Mouse (Mus musculus) liver, embryonic 11.5 days (tissue): ENCODE measurements at regions not wholly inside any gene's neighbourhood (a gene's known extent, or its start where the extent isn't known, plus 50 kb on each side); places are given as distances from the start of the nearest gene placed in this dataset.

ENCODE experiments used
- ATAC-seq: fragments of 200-750 bp; cut with Nextera tagmentation; replicated peaks from 2 replicates; pipeline ENCODE4 v1.8.0; 2017; ENCODE audit warnings: moderate number of reproducible peaks, mild to moderate bottlenecking, moderate TSS enrichment, moderate library complexity; ENCODE audit not compliant: low FRiP score
- DNase-seq: peaks from one replicate; pipeline ENCODE4 v3.0.0-alpha.2; 2017; ENCODE audit warnings: low spot score
- H3K27ac ChIP-seq: fragments of 300-500 bp; sonication (generic); 2 replicates; pipeline ENCODE4 v1.5.1; 2014; ENCODE audit warnings: mild to moderate bottlenecking, low read depth, low read length, control low read depth
- H3K27me3 ChIP-seq: fragments of 300-500 bp; sonication (generic); replicated peaks from 2 replicates; pipeline ENCODE4 v1.6.1; 2014; ENCODE audit warnings: low read length, mixed read lengths; ENCODE audit not compliant: control insufficient read depth, insufficient read depth
- H3K36me3 ChIP-seq: fragments of 300-500 bp; sonication (generic); 2 replicates; pipeline ENCODE4 v1.6.1; 2014; ENCODE audit warnings: mild to moderate bottlenecking, low read length, moderate library complexity, mixed read lengths; ENCODE audit not compliant: control insufficient read depth, insufficient read depth
- H3K4me1 ChIP-seq: fragments of 300-500 bp; sonication (generic); replicated peaks from 2 replicates; pipeline ENCODE4 v1.6.1; 2014; ENCODE audit warnings: low read length, mixed read lengths; ENCODE audit not compliant: control insufficient read depth, insufficient read depth
- H3K4me2 ChIP-seq: fragments of 300-500 bp; sonication (generic); 2 replicates; pipeline ENCODE4 v1.6.1; 2014; ENCODE audit warnings: mild to moderate bottlenecking, control low read depth, moderate library complexity
- H3K4me3 ChIP-seq: fragments of 300-500 bp; sonication (generic); 2 replicates; pipeline ENCODE4 v1.5.1; 2014; ENCODE audit warnings: low read depth, low read length, control low read depth
- H3K9ac ChIP-seq: fragments of 300-500 bp; sonication (generic); 2 replicates; pipeline ENCODE4 v1.6.1; 2014; ENCODE audit warnings: low read depth, low read length, control low read depth
- H3K9me3 ChIP-seq: fragments of 300-500 bp; sonication (generic); 2 replicates; pipeline ENCODE4 v1.6.1; 2016; ENCODE audit warnings: low read length, inconsistent platforms, mixed read lengths; ENCODE audit not compliant: control insufficient read depth
- WGBS: fragments of 180-500 bp; shearing (Covaris S2); extraction: QIAGEN DNeasy Blood & Tissue Kit; methylation state at CpG from one replicate; pipeline ENCODE4 v1.1.7; 2014; 5-methylcytosine and 5-hydroxymethylcytosine counted together

DNA sequence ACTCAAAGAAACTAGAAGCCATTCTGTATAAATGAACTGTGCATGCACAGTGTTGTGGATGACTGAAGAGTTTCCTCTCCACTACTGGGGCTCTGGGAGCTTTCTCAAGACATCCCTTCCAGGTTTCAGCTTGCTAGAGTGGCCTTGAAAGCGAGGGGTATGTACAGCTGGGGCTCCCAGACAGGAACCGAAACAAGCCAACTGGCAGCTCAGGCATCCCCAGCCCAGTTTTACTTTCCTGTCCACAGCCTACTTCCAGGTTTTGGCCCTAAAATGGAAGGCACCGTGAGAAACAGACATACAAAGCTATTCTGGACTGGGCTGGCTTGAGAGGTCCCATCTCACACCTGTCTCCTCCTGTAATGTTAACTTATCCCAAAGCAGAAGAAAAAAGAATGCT, 360.3 kb upstream of the Sall1 start:
- no peaks in the 10 kb centered on the region for H3K36me3 ChIP-seq
- peaks cover 16% of the 10 kb centered on the region for H3K27me3 ChIP-seq
- H3K4me2 ChIP-seq = no peak overlapping the region
- no peak overlapping the region for H3K27ac ChIP-seq
- H3K9ac ChIP-seq = no peak overlapping the region
- H3K9me3 ChIP-seq = no peaks in the 10 kb centered on the region
- no peak overlapping the region for H3K4me3 ChIP-seq
- ATAC-seq = no peak
- WGBS = 76% methylated on average over 3 of the region's 3 CpGs
- H3K4me1 ChIP-seq = no peaks in the 10 kb centered on the region
- no peak for DNase-seq

GRCm38 (mm10) chr8:89396673-89397072, 352.7 kb upstream of the Sall1 start:
- Histone ChIP-seq H3K9ac (no peak overlapping the region), H3K4me2 (no peak overlapping the region), H3K27ac (no peak overlapping the region), H3K27me3 (peaks cover 18% of the 10 kb centered on the region), H3K36me3 (no peaks in the 10 kb centered on the region), H3K9me3 (no peaks in the 10 kb centered on the region), H3K4me3 (no peak overlapping the region), H3K4me1 (no peaks in the 10 kb centered on the region)
- DNase-seq (no peak), ATAC-seq (no peak)

- WGBS = 71% methylated on average over 6 of the region's 6 CpGs
- H3K9me3 ChIP-seq = no peaks in the 10 kb centered on the region
- H3K4me3 ChIP-seq = no peak overlapping the region
- peaks cover 16% of the 10 kb centered on the region for H3K27me3 ChIP-seq
- no peak for ATAC-seq
- H3K36me3 ChIP-seq = no peaks in the 10 kb centered on the region
- no peak for DNase-seq
- H3K9ac ChIP-seq = no peak overlapping the region
- H3K4me1 ChIP-seq = no peaks in the 10 kb centered on the region
- H3K4me2 ChIP-seq = no peak overlapping the region
- H3K27ac ChIP-seq = no peak overlapping the region
Measured at GRCm38 (mm10) chr8:89392749-89393148, 348.8 kb upstream of the Sall1 start.

GRCm38 (mm10) chr8:89388761-89389160, 344.8 kb upstream of the Sall1 start:
- ATAC-seq = no peak
- no peak for DNase-seq
- Histone ChIP-seq H3K4me1 (no peaks in the 10 kb centered on the region), H3K4me2 (no peak overlapping the region), H3K9ac (no peak overlapping the region), H3K36me3 (no peaks in the 10 kb centered on the region), H3K27me3 (peaks cover 3% of the 10 kb centered on the region; the same call in 1 of the 2 replicates), H3K9me3 (no peaks in the 10 kb centered on the region), H3K27ac (no peak overlapping the region), H3K4me3 (no peak overlapping the region)
- WGBS = 32% methylated on average over 6 of the region's 6 CpGs

DNA sequence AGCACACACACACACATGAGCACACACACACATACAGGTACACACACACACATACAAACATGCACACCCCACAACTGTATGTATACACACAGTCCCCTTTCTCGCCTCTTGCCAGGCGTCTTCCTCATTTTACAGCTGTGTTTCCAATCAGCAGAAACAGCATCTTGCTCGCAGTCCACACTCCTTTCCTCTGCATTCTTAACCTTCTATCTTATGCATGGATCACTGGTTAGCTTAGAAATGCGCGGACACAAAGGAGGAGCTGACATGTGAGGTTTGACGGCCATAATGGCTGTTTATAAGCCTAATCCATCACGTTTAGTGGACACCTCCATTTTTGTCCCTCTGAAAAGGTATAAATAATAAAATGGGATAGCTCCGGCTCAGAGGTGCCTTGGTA, 343.3 kb upstream of the Sall1 start:
- 48% methylated on average over 8 of the region's 8 CpGs for WGBS
- H3K27me3 ChIP-seq = peaks cover 2% of the 10 kb centered on the region; the same call in 1 of the 2 replicates

DNA sequence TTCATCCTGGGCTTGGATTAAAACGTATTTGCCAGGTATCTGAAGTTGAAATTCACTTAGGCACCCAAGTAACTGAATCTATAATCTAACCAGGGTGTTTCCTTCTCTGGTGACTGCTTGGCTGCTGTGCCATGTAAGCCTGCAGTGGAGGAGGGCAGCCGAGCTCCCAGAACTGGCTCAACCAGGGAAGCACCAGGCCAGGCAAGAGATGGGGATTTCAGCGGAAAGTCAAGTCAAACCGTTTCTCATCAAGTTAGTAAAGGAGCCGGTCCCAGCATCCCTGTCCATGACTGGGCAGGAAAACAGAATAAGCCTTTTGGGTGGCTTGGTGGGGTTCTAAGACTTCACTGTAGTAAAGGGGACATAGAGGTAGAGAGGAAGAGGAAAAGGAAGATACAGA, 341.1 kb upstream of the Sall1 start:
- Histone ChIP-seq H3K4me1 (no peaks in the 10 kb centered on the region), H3K27ac (no peak overlapping the region), H3K4me2 (no peak overlapping the region), H3K27me3 (no peaks in the 10 kb centered on the region; the same call in 1 of the 2 replicates), H3K9me3 (no peaks in the 10 kb centered on the region), H3K9ac (no peak overlapping the region), H3K36me3 (no peaks in the 10 kb centered on the region), H3K4me3 (no peak overlapping the region)
- 70% methylated on average over 5 of the region's 5 CpGs for WGBS
- no peak for DNase-seq
- ATAC-seq = no peak

More for the DNA sequence above, 343.3 kb upstream of the Sall1 start:
- H3K9me3 ChIP-seq = no peaks in the 10 kb centered on the region
- H3K4me1 ChIP-seq = no peaks in the 10 kb centered on the region
- ATAC-seq (no peak), DNase-seq (no peak)
- H3K4me2 ChIP-seq = no peak overlapping the region
- H3K9ac ChIP-seq = no peak overlapping the region
- H3K4me3 ChIP-seq = no peak overlapping the region
- no peaks in the 10 kb centered on the region for H3K36me3 ChIP-seq
- no peak overlapping the region for H3K27ac ChIP-seq

GRCm38 (mm10) chr8:89383781-89384180, 339.8 kb upstream of the Sall1 start:
- WGBS = 82% methylated on average over 5 of the region's 5 CpGs
- Histone ChIP-seq H3K4me2 (no peak overlapping the region), H3K9me3 (no peaks in the 10 kb centered on the region), H3K27ac (no peak overlapping the region), H3K4me1 (no peaks in the 10 kb centered on the region), H3K27me3 (no peaks in the 10 kb centered on the region; the same call in none of the 2 replicates), H3K9ac (no peak overlapping the region), H3K4me3 (no peak overlapping the region), H3K36me3 (no peaks in the 10 kb centered on the region)
- DNase-seq (no peak), ATAC-seq (no peak)

DNA sequence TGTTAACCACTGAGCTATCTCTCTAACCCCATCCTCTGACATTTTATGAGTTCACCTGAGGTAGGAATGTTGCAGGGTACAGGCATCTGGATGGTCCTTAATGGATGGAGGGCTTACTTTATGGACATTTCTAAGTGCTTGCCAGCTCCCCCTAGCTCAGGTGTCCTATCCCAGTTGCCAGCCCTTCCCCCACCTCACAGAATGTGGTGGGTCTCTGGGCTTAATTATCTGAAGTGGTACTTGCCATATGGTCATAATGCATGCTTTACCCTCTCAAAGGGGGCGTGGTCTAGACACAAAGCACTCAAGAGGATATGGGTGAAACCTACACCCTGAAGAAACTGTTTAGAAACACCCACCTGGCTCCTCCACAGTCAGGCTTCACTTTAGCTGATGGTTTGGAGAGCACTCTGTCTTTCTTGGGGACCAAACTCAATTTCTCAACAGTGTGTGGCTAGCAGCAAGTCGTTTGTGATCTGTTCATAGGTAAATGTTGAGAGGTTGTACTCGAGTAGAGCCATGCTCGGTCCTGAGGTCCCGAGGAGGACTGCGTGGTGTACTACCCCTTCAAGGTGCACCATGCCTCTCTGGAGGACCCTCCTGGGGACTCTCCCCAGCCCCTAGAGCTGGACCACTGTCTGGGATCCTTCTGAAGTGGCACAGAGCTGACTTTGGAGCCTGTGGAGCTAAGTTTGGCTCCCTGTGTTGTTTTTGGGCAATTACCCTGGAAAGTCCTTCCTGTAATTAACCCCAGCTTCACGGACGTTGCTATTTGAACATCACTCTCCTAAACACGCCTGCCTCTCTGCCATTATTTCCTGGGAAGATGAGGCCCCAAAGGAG, 338.8 kb upstream of the Sall1 start:
- Histone ChIP-seq H3K27me3 (no peaks in the 10 kb centered on the region; the same call in 1 of the 2 replicates), H3K9ac (no peak overlapping the region), H3K4me3 (no peak overlapping the region), H3K9me3 (no peaks in the 10 kb centered on the region), H3K4me2 (no peak overlapping the region), H3K36me3 (no peaks in the 10 kb centered on the region), H3K4me1 (no peaks in the 10 kb centered on the region), H3K27ac (no peak overlapping the region)
- WGBS = 56% methylated on average over 9 of the region's 9 CpGs
- no peak for DNase-seq
- ATAC-seq = no peak

DNA sequence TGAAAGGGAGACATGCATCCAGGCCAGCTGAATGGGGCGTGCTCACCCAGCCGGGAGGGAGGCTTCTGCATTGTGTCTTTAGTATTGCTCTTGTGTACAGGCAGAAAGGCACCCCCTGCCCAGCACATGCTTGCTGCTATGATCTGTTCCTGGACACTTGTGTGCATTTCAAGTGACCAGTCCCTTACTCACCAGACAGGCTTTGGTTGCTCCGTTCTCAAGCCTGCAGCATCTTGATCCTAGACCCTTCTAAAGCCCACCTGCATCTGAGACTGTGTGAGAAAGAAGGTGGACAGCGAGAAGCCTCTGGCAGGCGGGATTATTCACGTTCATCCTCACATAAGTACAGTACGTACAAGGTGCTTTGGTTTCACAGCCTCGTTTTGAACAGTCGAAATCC, 336.5 kb upstream of the Sall1 start:
- no peak for DNase-seq
- Histone ChIP-seq H3K4me2 (no peak overlapping the region), H3K4me1 (no peaks in the 10 kb centered on the region), H3K4me3 (no peak overlapping the region), H3K27ac (no peak overlapping the region), H3K9me3 (no peaks in the 10 kb centered on the region), H3K27me3 (no peaks in the 10 kb centered on the region; the same call in 1 of the 2 replicates), H3K9ac (no peak overlapping the region), H3K36me3 (no peaks in the 10 kb centered on the region)
- ATAC-seq = no peak
- WGBS = 81% methylated on average over 9 of the region's 9 CpGs
